Mouse (Mus musculus): ENCODE measurements around the gene Ccr7. TPM values are rescaled to one million over a fixed set of nuclear protein-coding genes. Genes with fewer than 3 reads are reported as not detected.

Gene Ccr7
- polyA plus RNA-seq, 1 experiment = 0.38 TPM

GRCm38 (mm10) chr11:99127785-99128682 is 26.8 kb downstream of the Ccr7 start:
- no peaks in the 10 kb centered on the region for H3K79me2 ChIP-seq (ENCODE audit: control insufficient read depth, insufficient read depth)
- H3K36me3 ChIP-seq (ENCODE audit: control insufficient read depth, insufficient read depth) = no peaks in the 10 kb centered on the region
- TF ChIP-seq MYOG (IDR thresholded peaks at IDR 0.05; ENCODE audit: control insufficient read depth in 1 of 3, insufficient read depth in 1 of 3, insufficient read length in 2 of 3, low read depth in 2 of 3) = peak; percentile 11 to 62 (median 47)
- TF ChIP-seq MYOD1 (IDR thresholded peaks at IDR 0.05; ENCODE audit: control insufficient read depth in 1 of 3, insufficient read length in 2 of 3, low read depth in 2 of 3) = peak in 2 of 3 experiments; percentile 38 to 72
- TF ChIP-seq MAX (IDR thresholded peaks at IDR 0.05; ENCODE audit: low read depth) = no peak
- TF ChIP-seq TCF3 (IDR thresholded peaks at IDR 0.05; ENCODE audit: insufficient read length, low read depth) = no peak
- no peak overlapping the region for H3K4me3 ChIP-seq
- peak overlapping the region; percentile 15 for H3K4me2 ChIP-seq (ENCODE audit: low read depth)
- no peak overlapping the region for H3ac ChIP-seq (ENCODE audit: control insufficient read depth, insufficient read length)
- no peaks in the 10 kb centered on the region for H3K27me3 ChIP-seq (ENCODE audit: control insufficient read depth, insufficient read depth, insufficient read length)

GRCm38 (mm10) chr11:99126482-99127253 is 28.2 kb downstream of the Ccr7 start:
- H3K4me3 ChIP-seq = no peak overlapping the region
- no peaks in the 10 kb centered on the region for H3K79me2 ChIP-seq (ENCODE audit: control insufficient read depth, insufficient read depth)
- H3K27me3 ChIP-seq (ENCODE audit: control insufficient read depth, insufficient read depth, insufficient read length) = no peaks in the 10 kb centered on the region
- H3K4me2 ChIP-seq (ENCODE audit: low read depth) = peak overlapping the region; percentile 15
- H3ac ChIP-seq (ENCODE audit: control insufficient read depth, insufficient read length) = no peak overlapping the region
- no peaks in the 10 kb centered on the region for H3K36me3 ChIP-seq (ENCODE audit: control insufficient read depth, insufficient read depth)
- TF ChIP-seq MYOD1 (IDR thresholded peaks at IDR 0.05; ENCODE audit: control insufficient read depth in 1 of 3, insufficient read length in 2 of 3, low read depth in 2 of 3) = no peak
- no peak for TF ChIP-seq MAX (IDR thresholded peaks at IDR 0.05; ENCODE audit: low read depth)
- TF ChIP-seq E2F4 (IDR thresholded peaks at IDR 0.05; ENCODE audit: insufficient read depth) = no peak
- no peak for TF ChIP-seq SRF (IDR thresholded peaks at IDR 0.05; ENCODE audit: control insufficient read depth, insufficient read length, low read depth)
- no peak for TF ChIP-seq REST (IDR thresholded peaks at IDR 0.05; ENCODE audit: insufficient read depth, insufficient read length)
- TF ChIP-seq POLR2A (IDR thresholded peaks at IDR 0.05; ENCODE audit: insufficient read length, low read depth) = no peak
- TF ChIP-seq TCF3 (IDR thresholded peaks at IDR 0.05; ENCODE audit: insufficient read length, low read depth) = no peak
- TF ChIP-seq CEBPB (IDR thresholded peaks at IDR 0.05; ENCODE audit: insufficient read depth, poor library complexity, severe bottlenecking) = no peak
- no peak for TF ChIP-seq USF1 (IDR thresholded peaks at IDR 0.05; ENCODE audit: low read depth)
- no peak for TF ChIP-seq MYOG (IDR thresholded peaks at IDR 0.05; ENCODE audit: control insufficient read depth in 1 of 3, insufficient read depth in 1 of 3, insufficient read length in 2 of 3, low read depth in 2 of 3)
- TF ChIP-seq TCF12 (IDR thresholded peaks at IDR 0.05; ENCODE audit: insufficient read depth, poor library complexity, severe bottlenecking) = no peak
- no peak for TF ChIP-seq POLR2AphosphoS2 (IDR thresholded peaks at IDR 0.05; ENCODE audit: insufficient read length, low read depth)

- Histone ChIP-seq H3K79me2 (ENCODE audit: control insufficient read depth, insufficient read depth) (no peaks in the 10 kb centered on the region), H3K4me2 (ENCODE audit: low read depth) (peak overlapping the region; percentile 43), H3K4me3 (no peak overlapping the region), H3K27me3 (ENCODE audit: control insufficient read depth, insufficient read depth, insufficient read length) (no peaks in the 10 kb centered on the region), H3ac (ENCODE audit: control insufficient read depth, insufficient read length) (no peak overlapping the region), H3K36me3 (ENCODE audit: control insufficient read depth, insufficient read depth) (no peaks in the 10 kb centered on the region)
- no peak for TF ChIP-seq TCF3 (IDR thresholded peaks at IDR 0.05; ENCODE audit: insufficient read length, low read depth)
- no peak for TF ChIP-seq POLR2A (IDR thresholded peaks at IDR 0.05; ENCODE audit: insufficient read length, low read depth)
- TF ChIP-seq MYOD1 (IDR thresholded peaks at IDR 0.05; ENCODE audit: control insufficient read depth in 1 of 3, insufficient read length in 2 of 3, low read depth in 2 of 3) = peak in 1 of 3 experiments; percentile 25
- peak in 1 of 3 experiments; percentile 68 for TF ChIP-seq MYOG (IDR thresholded peaks at IDR 0.05; ENCODE audit: control insufficient read depth in 1 of 3, insufficient read depth in 1 of 3, insufficient read length in 2 of 3, low read depth in 2 of 3)
Observed at GRCm38 (mm10) chr11:99124635-99125029, 30.2 kb downstream of the Ccr7 start.

GRCm38 (mm10) chr11:99123977-99124634 is 30.8 kb downstream of the Ccr7 start:
- Histone ChIP-seq H3ac (ENCODE audit: control insufficient read depth, insufficient read length) (no peak overlapping the region), H3K4me2 (ENCODE audit: low read depth) (peak overlapping the region; percentile 43), H3K79me2 (ENCODE audit: control insufficient read depth, insufficient read depth) (no peaks in the 10 kb centered on the region), H3K36me3 (ENCODE audit: control insufficient read depth, insufficient read depth) (no peaks in the 10 kb centered on the region), H3K4me3 (no peak overlapping the region), H3K27me3 (ENCODE audit: control insufficient read depth, insufficient read depth, insufficient read length) (no peaks in the 10 kb centered on the region)
- TF ChIP-seq USF1 (IDR thresholded peaks at IDR 0.05; ENCODE audit: low read depth) (no peak), TCF12 (IDR thresholded peaks at IDR 0.05; ENCODE audit: insufficient read depth, poor library complexity, severe bottlenecking) (no peak)

GRCm38 (mm10) chr11:99122703-99123102 is 32.2 kb downstream of the Ccr7 start:
- H3K4me3 ChIP-seq = no peak overlapping the region
- no peaks in the 10 kb centered on the region for H3K36me3 ChIP-seq (ENCODE audit: control insufficient read depth, insufficient read depth)
- no peak overlapping the region for H3ac ChIP-seq (ENCODE audit: control insufficient read depth, insufficient read length)
- H3K4me2 ChIP-seq (ENCODE audit: low read depth) = no peak overlapping the region
- no peak for TF ChIP-seq TCF3 (IDR thresholded peaks at IDR 0.05; ENCODE audit: insufficient read length, low read depth)
- TF ChIP-seq TCF12 (IDR thresholded peaks at IDR 0.05; ENCODE audit: insufficient read depth, poor library complexity, severe bottlenecking) = no peak
- no peak for TF ChIP-seq MAX (IDR thresholded peaks at IDR 0.05; ENCODE audit: low read depth)
- TF ChIP-seq USF1 (IDR thresholded peaks at IDR 0.05; ENCODE audit: low read depth) = no peak
- TF ChIP-seq MYOD1 (IDR thresholded peaks at IDR 0.05; ENCODE audit: control insufficient read depth in 1 of 3, insufficient read length in 2 of 3, low read depth in 2 of 3) = no peak
- TF ChIP-seq MYOG (IDR thresholded peaks at IDR 0.05; ENCODE audit: control insufficient read depth in 1 of 3, insufficient read depth in 1 of 3, insufficient read length in 2 of 3, low read depth in 2 of 3) = no peak
- TF ChIP-seq E2F4 (IDR thresholded peaks at IDR 0.05; ENCODE audit: insufficient read depth) = no peak
- TF ChIP-seq CEBPB (IDR thresholded peaks at IDR 0.05; ENCODE audit: insufficient read depth, poor library complexity, severe bottlenecking) = no peak
- TF ChIP-seq REST (IDR thresholded peaks at IDR 0.05; ENCODE audit: insufficient read depth, insufficient read length) = no peak
- no peak for TF ChIP-seq POLR2AphosphoS2 (IDR thresholded peaks at IDR 0.05; ENCODE audit: insufficient read length, low read depth)
- TF ChIP-seq POLR2A (IDR thresholded peaks at IDR 0.05; ENCODE audit: insufficient read length, low read depth) = no peak
- TF ChIP-seq SRF (IDR thresholded peaks at IDR 0.05; ENCODE audit: control insufficient read depth, insufficient read length, low read depth) = no peak
- H3K27me3 ChIP-seq (ENCODE audit: control insufficient read depth, insufficient read depth, insufficient read length) = no peaks in the 10 kb centered on the region
- no peaks in the 10 kb centered on the region for H3K79me2 ChIP-seq (ENCODE audit: control insufficient read depth, insufficient read depth)
